Mouse (Mus musculus): ENCODE results near the gene Fntb.

Gene Fntb

GRCm38 (mm10) chr12:76886826-76887225 lies 121.4 kb downstream of the Fntb start:
- DNase-seq (ENCODE audit: low read depth, low spot score), result no peak

GRCm38 (mm10) chr12:76887941-76888340 lies 122.6 kb downstream of the Fntb start:
- DNase-seq (ENCODE audit: low read depth, low spot score), result no peak

- peak; percentile 55 for DNase-seq (ENCODE audit: low read depth, low spot score)
Observed at GRCm38 (mm10) chr12:76889404-76890184, 124.2 kb downstream of the Fntb start.

- DNase-seq (ENCODE audit: low read depth, low spot score), result no peak
Observed at GRCm38 (mm10) chr12:76891160-76891559, 125.8 kb downstream of the Fntb start.

GRCm38 (mm10) chr12:76892910-76893695 lies 127.7 kb downstream of the Fntb start:
- DNase-seq (ENCODE audit: low read depth, low spot score), result no peak

GRCm38 (mm10) chr12:76894792-76895559 lies 129.6 kb downstream of the Fntb start:
- no peak for DNase-seq (ENCODE audit: low read depth, low spot score)

GRCm38 (mm10) chr12:76895777-76896176 lies 130.4 kb downstream of the Fntb start:
- DNase-seq (ENCODE audit: low read depth, low spot score), result peak; percentile 78

- no peak for DNase-seq (ENCODE audit: low read depth, low spot score)
Observed at GRCm38 (mm10) chr12:76896566-76896965, 131.2 kb downstream of the Fntb start.

- no peak for DNase-seq (ENCODE audit: low read depth, low spot score)
Observed at GRCm38 (mm10) chr12:76897006-76897405, 131.6 kb downstream of the Fntb start.

- DNase-seq (ENCODE audit: low read depth, low spot score), result no peak
Observed at GRCm38 (mm10) chr12:76898141-76898540, 132.8 kb downstream of the Fntb start.

- no peak for DNase-seq (ENCODE audit: low read depth, low spot score)
Observed at GRCm38 (mm10) chr12:76899261-76899975, 134.0 kb downstream of the Fntb start.

- peak; percentile 96 for DNase-seq (ENCODE audit: low read depth, low spot score)
Observed at GRCm38 (mm10) chr12:76901508-76902294, 136.3 kb downstream of the Fntb start.

GRCm38 (mm10) chr12:76906278-76906677 lies 140.9 kb downstream of the Fntb start:
- DNase-seq (ENCODE audit: low read depth, low spot score), result no peak

GRCm38 (mm10) chr12:76909218-76909617 lies 143.8 kb downstream of the Fntb start:
- DNase-seq (ENCODE audit: low read depth, low spot score), result no peak

- peak; percentile 93 for DNase-seq (ENCODE audit: low read depth, low spot score)
Observed at GRCm38 (mm10) chr12:76910258-76910940, 145.0 kb downstream of the Fntb start.

GRCm38 (mm10) chr12:76911171-76911726 lies 145.9 kb downstream of the Fntb start:
- no peak for DNase-seq (ENCODE audit: low read depth, low spot score)

- DNase-seq (ENCODE audit: low read depth, low spot score), result no peak
Observed at GRCm38 (mm10) chr12:76912193-76912592, 146.8 kb downstream of the Fntb start.

- peak; percentile 71 for DNase-seq (ENCODE audit: low read depth, low spot score)
Observed at GRCm38 (mm10) chr12:76916163-76916562, 150.8 kb downstream of the Fntb start.

GRCm38 (mm10) chr12:76918113-76918512 lies 152.7 kb downstream of the Fntb start:
- no peak for DNase-seq (ENCODE audit: low read depth, low spot score)

GRCm38 (mm10) chr12:76918855-76919254 lies 153.5 kb downstream of the Fntb start:
- DNase-seq (ENCODE audit: low read depth, low spot score), result peak; percentile 63
